Mouse (Mus musculus) kidney, embryonic 14.5 days (tissue): ENCODE data around the gene Atp2b4. TPM values are rescaled to one million over a fixed set of nuclear protein-coding genes. Genes with fewer than 3 reads are reported as not detected.

Experiments
- ATAC-seq: fragments of 200-750 bp; cut with Nextera tagmentation; 2 replicates; pipeline ENCODE4 v1.8.0; 2017; ENCODE audit warnings: moderate number of reproducible peaks, mild to moderate bottlenecking, moderate TSS enrichment, moderate library complexity; ENCODE audit not compliant: low FRiP score, low TSS enrichment
- H3K27ac ChIP-seq: fragments of 300-500 bp; sonication (generic); 2 replicates; pipeline ENCODE4 v1.5.1; 2014; ENCODE audit warnings: low read depth, mild to moderate bottlenecking, low read length, moderate library complexity, mixed read lengths
- H3K27me3 ChIP-seq: fragments of 300-500 bp; sonication (generic); 2 replicates; pipeline ENCODE4 v1.6.1; 2014; ENCODE audit warnings: mild to moderate bottlenecking, low read length; ENCODE audit not compliant: control insufficient read depth, insufficient read depth
- H3K36me3 ChIP-seq: fragments of 300-500 bp; sonication (generic); 2 replicates; pipeline ENCODE4 v1.6.1; 2014; ENCODE audit warnings: low read length, mixed read lengths; ENCODE audit not compliant: control insufficient read depth, insufficient read depth
- H3K4me1 ChIP-seq: fragments of 300-500 bp; sonication (generic); 2 replicates; pipeline ENCODE4 v1.6.1; 2014; ENCODE audit warnings: low read length, mixed read lengths; ENCODE audit not compliant: control insufficient read depth, insufficient read depth
- H3K4me2 ChIP-seq: fragments of 300-500 bp; sonication (generic); replicated peaks from 2 replicates; pipeline ENCODE4 v1.6.1; 2014; ENCODE audit warnings: low read depth, mild to moderate bottlenecking, low read length
- H3K4me3 ChIP-seq: fragments of 300-500 bp; sonication (generic); 2 replicates; pipeline ENCODE4 v1.5.1; 2014; ENCODE audit warnings: mild to moderate bottlenecking, low read length
- H3K9ac ChIP-seq: fragments of 300-500 bp; sonication (generic); 2 replicates; pipeline ENCODE4 v1.6.1; 2014; ENCODE audit warnings: low read depth, mild to moderate bottlenecking, low read length, moderate library complexity
- H3K9me3 ChIP-seq: fragments of 300-500 bp; sonication (generic); 2 replicates; pipeline ENCODE4 v1.6.1; 2016; ENCODE audit warnings: low read length; ENCODE audit not compliant: control insufficient read depth
- WGBS: fragments of 180-500 bp; shearing (Covaris S2); extraction: QIAGEN DNeasy Blood & Tissue Kit; methylation state at CpG from one replicate; pipeline ENCODE4 v1.1.7; 2014; 5-methylcytosine and 5-hydroxymethylcytosine counted together
- polyA plus RNA-seq: library from polyadenylated mRNA; unstranded; fragments of >200 nt; fragmentation: Nextera tagmentation; extraction: Ambion mirVana; gene quantifications from 2 replicates; pipeline ENCODE4 v1.2.1, GENCODE M21; 2014

Atp2b4 gene
- polyA plus RNA-seq, 1 experiment from 2014 or later: 9.6 TPM

- Histone ChIP-seq H3K4me2 (no peak overlapping the region), H3K27me3 (no peaks in the 10 kb centered on the region), H3K4me1 (0 out of 2 replicates have a peak, but pooled peaks cover 5% of the 10 kb centered on the region), H3K9me3 (no peaks in the 10 kb centered on the region), H3K9ac (no peak overlapping the region), H3K27ac (no peak overlapping the region), H3K4me3 (no peak overlapping the region), H3K36me3 (no peaks in the 10 kb centered on the region)
- WGBS: 98% methylated on average over 8 of the region's 8 CpGs
- ATAC-seq: no peak
Observed at GRCm38 (mm10) chr1:133718786-133719185, 82.1 kb downstream of the Atp2b4 start.

- ATAC-seq: no peak
- H3K27ac ChIP-seq: no peak overlapping the region
- H3K4me2 ChIP-seq: no peak overlapping the region
- no peak overlapping the region for H3K9ac ChIP-seq
- H3K36me3 ChIP-seq: no peaks in the 10 kb centered on the region
- 84% methylated on average over 3 of the region's 3 CpGs for WGBS
- H3K4me1 ChIP-seq: peaks cover 6% of the 10 kb centered on the region; the same call in 1 of the 2 replicates
- H3K9me3 ChIP-seq: no peaks in the 10 kb centered on the region
- no peaks in the 10 kb centered on the region for H3K27me3 ChIP-seq
- no peak overlapping the region for H3K4me3 ChIP-seq
Observed at GRCm38 (mm10) chr1:133718296-133718695, 82.5 kb downstream of the Atp2b4 start.

GRCm38 (mm10) chr1:133716464-133716863 is 84.4 kb downstream of the Atp2b4 start:
- Histone ChIP-seq H3K4me1 (peaks cover 21% of the 10 kb centered on the region), H3K4me2 (no peak overlapping the region), H3K27me3 (no peaks in the 10 kb centered on the region), H3K9me3 (no peaks in the 10 kb centered on the region), H3K36me3 (no peaks in the 10 kb centered on the region), H3K27ac (no peak overlapping the region), H3K9ac (no peak overlapping the region), H3K4me3 (no peak overlapping the region)
- 26% methylated on average over 7 of the region's 7 CpGs for WGBS
- ATAC-seq: no peak

- Histone ChIP-seq H3K27me3 (no peaks in the 10 kb centered on the region), H3K9ac (no peak overlapping the region), H3K9me3 (no peaks in the 10 kb centered on the region), H3K4me3 (no peak overlapping the region), H3K36me3 (no peaks in the 10 kb centered on the region), H3K4me2 (no peak overlapping the region), H3K4me1 (peaks cover 24% of the 10 kb centered on the region), H3K27ac (no peak overlapping the region)
- WGBS: 48% methylated on average over 1 of the region's 1 CpGs
- ATAC-seq: no peak
Observed at GRCm38 (mm10) chr1:133715191-133715590, 85.7 kb downstream of the Atp2b4 start.

GRCm38 (mm10) chr1:133713009-133713370 is 87.9 kb downstream of the Atp2b4 start:
- Histone ChIP-seq H3K9me3 (no peaks in the 10 kb centered on the region), H3K4me1 (peaks cover 27% of the 10 kb centered on the region), H3K9ac (no peak overlapping the region), H3K27me3 (no peaks in the 10 kb centered on the region), H3K36me3 (no peaks in the 10 kb centered on the region), H3K4me2 (no peak overlapping the region), H3K27ac (no peak overlapping the region; the same call in 1 of the 2 replicates), H3K4me3 (no peak overlapping the region)
- 45% methylated on average over 2 of the region's 2 CpGs for WGBS
- ATAC-seq: no peak

GRCm38 (mm10) chr1:133712288-133713008 is 88.4 kb downstream of the Atp2b4 start:
- H3K9ac ChIP-seq: no peak overlapping the region
- H3K4me1 ChIP-seq: peaks cover 27% of the 10 kb centered on the region
- WGBS: 50% methylated on average over 12 of the region's 12 CpGs
- H3K27me3 ChIP-seq: no peaks in the 10 kb centered on the region
- H3K36me3 ChIP-seq: no peaks in the 10 kb centered on the region
- no peak overlapping the region for H3K4me3 ChIP-seq
- H3K4me2 ChIP-seq: no peak overlapping the region
- no peak for ATAC-seq
- H3K27ac ChIP-seq: no peak overlapping the region; the same call in 1 of the 2 replicates
- H3K9me3 ChIP-seq: no peaks in the 10 kb centered on the region

GRCm38 (mm10) chr1:133711376-133711775 is 89.5 kb downstream of the Atp2b4 start:
- no peak overlapping the region for H3K9ac ChIP-seq
- no peak for ATAC-seq
- no peak overlapping the region for H3K4me3 ChIP-seq
- no peaks in the 10 kb centered on the region; the same call in 1 of the 2 replicates for H3K36me3 ChIP-seq
- H3K9me3 ChIP-seq: no peaks in the 10 kb centered on the region
- WGBS: 51% methylated on average over 6 of the region's 6 CpGs
- no peak overlapping the region for H3K27ac ChIP-seq
- no peaks in the 10 kb centered on the region for H3K27me3 ChIP-seq
- no peak overlapping the region for H3K4me2 ChIP-seq
- peaks cover 27% of the 10 kb centered on the region for H3K4me1 ChIP-seq

- WGBS: 50% methylated on average over 6 of the region's 6 CpGs
- no peak overlapping the region for H3K27ac ChIP-seq
- no peaks in the 10 kb centered on the region; the same call in 1 of the 2 replicates for H3K36me3 ChIP-seq
- no peak overlapping the region for H3K9ac ChIP-seq
- no peaks in the 10 kb centered on the region for H3K9me3 ChIP-seq
- H3K4me1 ChIP-seq: peaks cover 27% of the 10 kb centered on the region
- H3K4me2 ChIP-seq: no peak overlapping the region
- H3K4me3 ChIP-seq: no peak overlapping the region
- no peaks in the 10 kb centered on the region for H3K27me3 ChIP-seq
- ATAC-seq: no peak
Observed at GRCm38 (mm10) chr1:133710895-133711294, 89.9 kb downstream of the Atp2b4 start.

- no peak for ATAC-seq
- H3K4me1 ChIP-seq: peaks cover 22% of the 10 kb centered on the region
- no peaks in the 10 kb centered on the region; the same call in 1 of the 2 replicates for H3K36me3 ChIP-seq
- no peak overlapping the region for H3K4me3 ChIP-seq
- no peaks in the 10 kb centered on the region for H3K27me3 ChIP-seq
- 70% methylated on average over 3 of the region's 3 CpGs for WGBS
- H3K4me2 ChIP-seq: no peak overlapping the region
- no peak overlapping the region for H3K27ac ChIP-seq
- H3K9me3 ChIP-seq: no peaks in the 10 kb centered on the region
- no peak overlapping the region for H3K9ac ChIP-seq
Observed at GRCm38 (mm10) chr1:133709292-133709691, 91.5 kb downstream of the Atp2b4 start.
